Mouse (Mus musculus): ENCODE data around the gene Gm42791.

DNA sequence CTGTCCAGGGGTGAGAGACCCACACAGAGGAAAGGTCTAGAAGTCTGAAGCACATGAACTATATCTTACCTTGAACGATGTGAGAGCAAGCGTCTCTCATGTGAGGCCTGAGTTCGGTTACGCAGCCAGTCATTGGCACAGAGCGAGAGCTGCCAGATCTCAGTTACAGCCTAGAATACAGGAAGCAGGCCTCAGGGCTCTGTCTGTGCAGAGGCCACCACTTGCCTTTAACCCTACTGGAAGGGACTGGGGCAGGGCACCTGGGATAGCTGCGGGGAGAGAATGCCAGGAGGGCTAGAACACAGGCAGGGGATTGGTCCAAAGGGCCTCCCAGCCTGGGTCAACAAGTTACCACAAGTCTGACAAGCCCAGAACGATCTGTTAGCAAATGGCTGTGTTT, 4.9 kb upstream of the Gm42791 start:
- no peak for TF ChIP-seq CTCF (conservative IDR thresholded peaks at IDR 0.05; ENCODE audit: low read length)
- TF ChIP-seq POU5F1 (IDR thresholded peaks at IDR 0.05; ENCODE audit: borderline replicate concordance, low read length): no peak

Data from E14TG2a.4 (cell line).